2 mouse cellular contexts compared by ENCODE assay signal in genomic region chr15:98514146-98514545, GRCm38 (mm10).
TF ChIP-seq lines count a peak whose summit lies in the region.

No protein-coding gene starts in this region.

TF ChIP-seq in C2C12, 6 proteins besides CTCF, POLR2A, EP300 and RAD21:
- TF ChIP-seq USF1 (IDR thresholded peaks at IDR 0.05; ENCODE audit: low read depth): peak; percentile 95
- peak; percentile 43 for TF ChIP-seq MAX (IDR thresholded peaks at IDR 0.05)
- TF ChIP-seq MYOG (IDR thresholded peaks at IDR 0.05; ENCODE audit: control insufficient read depth, extremely low read depth, insufficient read length): no peak

TF ChIP-seq in CH12.LX, 34 proteins besides CTCF, POLR2A, EP300 and RAD21:
- TF ChIP-seq USF1 (IDR thresholded peaks at IDR 0.05; ENCODE audit: low read depth, low read length): peak; percentile 69
- TF ChIP-seq SIN3A (IDR thresholded peaks at IDR 0.05; ENCODE audit: low read length): no peak
- TF ChIP-seq NRF1 (IDR thresholded peaks at IDR 0.05; ENCODE audit: low read depth, low read length): 0 out of 2 replicates have a peak, but pooled peaks have one; percentile 15
- no peak for TF ChIP-seq MYC (IDR thresholded peaks at IDR 0.05; ENCODE audit: low read depth, low read length)
- 0 out of 2 replicates have a peak, but pooled peaks have one; percentile 12 for TF ChIP-seq ETS1 (conservative IDR thresholded peaks at IDR 0.05; ENCODE audit: low read depth, low read length)
- TF ChIP-seq ZMIZ1 (IDR thresholded peaks at IDR 0.05; ENCODE audit: low read depth, low read length): no peak
- peak; percentile 70 for TF ChIP-seq BHLHE40 (IDR thresholded peaks at IDR 0.05; ENCODE audit: low read depth, low read length)
- TF ChIP-seq CHD2 (IDR thresholded peaks at IDR 0.05; ENCODE audit: low read length): no peak
- peak; percentile 85 for TF ChIP-seq MAX (IDR thresholded peaks at IDR 0.05; ENCODE audit: low read length)
- peak; percentile 26; the same call in 1 of the 2 replicates for TF ChIP-seq MXI1 (IDR thresholded peaks at IDR 0.05; ENCODE audit: low read depth, low read length)
- TF ChIP-seq USF2 (conservative IDR thresholded peaks at IDR 0.05; ENCODE audit: low read depth, low read length): peak; percentile 75
